Mouse (Mus musculus): Measurements from ENCODE around the gene Gm10382. TPM values are rescaled to one million over a fixed set of nuclear protein-coding genes. Genes with fewer than 3 reads are reported as not detected.

Gene Gm10382
- 0.21 and 0.67 TPM in 2 replicates for polyA plus RNA-seq (2015; fragmentation: Nextera tagmentation; extraction: Ambion mirVana)

DNA sequence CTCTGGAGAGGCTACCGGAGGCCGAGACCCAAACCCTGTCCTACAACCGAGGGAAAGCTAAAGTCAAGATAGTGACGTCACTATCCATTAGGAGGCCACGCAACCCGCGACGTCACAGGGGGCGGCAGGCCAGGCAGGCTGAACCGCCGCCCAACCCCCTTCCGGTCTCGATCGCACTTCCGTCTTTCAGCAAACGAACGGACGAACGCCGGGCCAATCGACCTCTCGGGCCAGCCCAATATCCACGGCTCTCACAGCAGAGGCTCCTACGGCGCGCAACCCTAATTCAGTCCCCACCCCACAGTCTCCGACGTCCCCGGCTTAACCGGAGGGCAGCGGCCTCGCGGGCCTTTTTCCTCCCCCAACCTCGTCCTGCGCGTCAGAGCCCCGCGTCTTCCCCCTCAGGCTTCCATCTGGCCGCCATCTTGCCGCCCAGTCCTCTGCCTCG, at the start of gene Gm10382:
Gene Gm10382, plus strand, starts transcription at position 192 of the 448 bp plus-strand sequence.
- H3K4me1 ChIP-seq, result peaks cover 14% of the 10 kb centered on the region
- peak within 1 kb of the TSS; percentile 100 for H3K4me3 ChIP-seq (replicated peaks)
- ATAC-seq (ENCODE audit: insufficient read depth, low FRiP score, low read depth), result peak; percentile 12; the same call in 1 of the 2 replicates
- peak within 1 kb of the TSS; percentile 89 for H3K4me2 ChIP-seq
- H3K36me3 ChIP-seq, result peaks cover 12% of the 10 kb centered on the region
- H3K9ac ChIP-seq, result peak within 1 kb of the TSS; percentile 99
- H3K9me3 ChIP-seq, result no peaks in the 10 kb centered on the region
- H3K27me3 ChIP-seq (replicated peaks), result no peaks in the 10 kb centered on the region
- H3K27ac ChIP-seq, result peak within 1 kb of the TSS; percentile 99
- under 1% methylated on average over 41 of the region's 41 CpGs for WGBS

DNA sequence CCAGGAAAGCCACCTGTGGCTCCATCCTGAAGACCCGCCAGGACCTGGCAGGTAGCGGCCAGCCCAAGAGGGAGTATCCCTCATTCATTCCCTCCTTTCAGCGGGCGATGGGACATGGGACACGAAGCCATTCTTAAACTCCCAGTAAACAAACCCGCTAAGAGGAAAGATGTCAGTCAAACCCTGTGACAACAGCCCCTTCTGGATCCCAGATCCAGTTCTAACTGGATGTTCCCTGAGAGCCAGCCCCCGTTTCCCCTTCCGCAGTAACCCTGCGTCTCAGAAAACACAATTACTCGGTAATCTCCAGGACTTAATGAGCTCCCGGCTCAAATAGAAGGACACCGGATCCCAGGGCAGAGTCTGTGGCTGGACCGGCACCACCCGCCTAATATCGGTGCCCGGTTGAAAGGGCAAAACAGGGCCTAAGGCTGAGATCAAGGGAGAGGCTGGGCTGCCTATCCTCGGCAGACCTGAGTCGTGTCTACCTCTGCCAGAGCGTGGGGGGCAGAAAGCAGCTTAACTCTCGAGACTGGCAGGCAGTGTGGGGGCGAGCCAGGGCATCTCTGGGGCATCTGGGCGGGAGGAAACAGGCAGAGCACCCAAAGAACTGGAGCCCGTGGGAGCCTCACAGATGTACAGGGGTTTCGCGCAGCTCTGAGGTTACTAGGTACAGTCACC, 49.1 kb upstream of the Gm10382 start:
- Histone ChIP-seq H3K36me3 (no peaks in the 10 kb centered on the region), H3K4me2 (peak overlapping the region; percentile 80), H3K9ac (peak overlapping the region; percentile 73), H3K4me1 (peaks cover 30% of the 10 kb centered on the region), H3K9me3 (no peaks in the 10 kb centered on the region), H3K27me3 (replicated peaks) (no peaks in the 10 kb centered on the region), H3K27ac (peak overlapping the region; percentile 59; the same call in 1 of the 2 replicates), H3K4me3 (replicated peaks) (peak overlapping the region; percentile 94)
- 7% methylated on average over 25 of the region's 25 CpGs for WGBS
- 0 out of 2 replicates have a peak, but pooled peaks have one; percentile 5 for ATAC-seq (ENCODE audit: insufficient read depth, low FRiP score, low read depth)

DNA sequence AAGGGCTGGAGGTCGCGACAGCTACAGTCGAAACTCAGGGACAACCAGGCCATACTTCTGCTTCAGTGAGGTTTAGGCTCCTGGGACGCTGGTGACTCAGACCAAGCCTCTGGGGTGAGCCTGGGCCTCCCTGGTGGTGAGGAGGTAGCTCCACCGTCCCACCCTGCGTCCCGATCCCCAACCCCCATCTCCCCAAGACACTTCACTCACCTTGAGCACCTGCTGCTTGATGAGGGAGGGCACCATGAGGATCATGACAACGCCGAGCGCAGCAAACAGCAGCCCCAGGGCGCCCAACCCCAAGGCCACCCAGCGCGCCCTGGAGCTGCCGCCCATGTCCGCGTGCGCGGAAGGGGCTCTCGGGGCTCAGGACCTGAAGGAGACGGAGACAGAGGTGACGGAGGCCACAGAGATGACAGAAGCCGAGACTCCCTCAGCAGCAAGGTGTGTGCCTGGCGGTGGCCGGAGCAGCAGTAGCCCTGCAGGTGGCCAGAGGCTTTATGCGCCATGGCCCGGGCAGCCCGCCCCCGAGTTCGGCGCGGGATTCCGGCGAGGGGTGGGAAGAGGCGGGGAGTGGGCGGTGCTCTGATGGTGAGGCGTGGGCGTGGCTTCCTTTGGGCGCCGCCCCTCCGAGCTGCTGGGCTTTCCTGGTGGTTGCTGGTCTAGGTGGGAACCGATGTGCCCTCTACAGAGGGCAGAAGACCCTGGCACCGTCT, 48.4 kb upstream of the Gm10382 start, which contains the start of gene Scarb1:
Gene Scarb1, minus strand, starts transcription at position 548 of the 716 bp plus-strand sequence.
- Histone ChIP-seq H3K27me3 (replicated peaks) (no peaks in the 10 kb centered on the region), H3K9me3 (no peaks in the 10 kb centered on the region), H3K27ac (peak within 1 kb of the TSS; percentile 59; the same call in 1 of the 2 replicates), H3K4me3 (replicated peaks) (peak within 1 kb of the TSS; percentile 94), H3K36me3 (no peaks in the 10 kb centered on the region), H3K9ac (peak within 1 kb of the TSS; percentile 73), H3K4me1 (peaks cover 30% of the 10 kb centered on the region), H3K4me2 (peak within 1 kb of the TSS; percentile 80)
- WGBS, result under 1% methylated on average over 42 of the region's 42 CpGs
- ATAC-seq (ENCODE audit: insufficient read depth, low FRiP score, low read depth), result peak; percentile 84

DNA sequence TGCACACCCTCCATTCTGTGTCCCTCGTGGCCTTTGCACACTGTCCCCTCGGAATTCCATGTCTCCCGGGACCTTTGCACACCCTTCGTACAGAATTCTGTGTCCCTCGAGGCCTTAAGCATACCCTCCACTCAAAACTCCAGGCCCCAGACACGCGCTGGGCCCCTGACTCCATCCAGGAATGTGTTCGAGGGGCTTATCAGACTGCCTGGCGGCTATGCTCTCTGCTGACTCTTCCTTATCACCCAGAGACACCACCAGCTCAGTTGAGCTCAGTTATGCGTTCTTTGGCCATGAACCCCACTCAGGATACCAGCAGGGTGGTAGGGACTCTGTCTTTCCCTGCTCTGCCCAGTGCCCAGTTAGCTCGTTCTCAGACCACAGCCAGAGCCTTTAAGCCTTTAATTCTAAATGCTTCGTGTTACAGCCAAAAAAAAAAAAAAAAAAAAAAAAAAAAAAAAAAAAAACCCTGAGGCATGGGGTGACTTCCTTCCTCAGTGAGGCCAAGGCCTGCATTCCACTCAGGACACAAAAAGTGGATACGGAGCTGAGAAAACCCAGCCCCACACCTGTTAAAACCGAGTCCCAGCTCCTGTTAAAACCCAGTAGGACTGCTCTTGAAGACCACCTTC, 47.5 kb upstream of the Gm10382 start:
- Histone ChIP-seq H3K4me1 (peaks cover 30% of the 10 kb centered on the region), H3K4me3 (replicated peaks) (peak overlapping the region; percentile 94), H3K36me3 (no peaks in the 10 kb centered on the region), H3K9me3 (no peaks in the 10 kb centered on the region), H3K27ac (no peak overlapping the region), H3K4me2 (peak overlapping the region; percentile 80), H3K9ac (peak overlapping the region; percentile 9; the same call in 1 of the 2 replicates), H3K27me3 (replicated peaks) (no peaks in the 10 kb centered on the region)
- 44% methylated on average over 14 of the region's 14 CpGs for WGBS
- ATAC-seq (ENCODE audit: insufficient read depth, low FRiP score, low read depth), result peak; percentile 53

DNA sequence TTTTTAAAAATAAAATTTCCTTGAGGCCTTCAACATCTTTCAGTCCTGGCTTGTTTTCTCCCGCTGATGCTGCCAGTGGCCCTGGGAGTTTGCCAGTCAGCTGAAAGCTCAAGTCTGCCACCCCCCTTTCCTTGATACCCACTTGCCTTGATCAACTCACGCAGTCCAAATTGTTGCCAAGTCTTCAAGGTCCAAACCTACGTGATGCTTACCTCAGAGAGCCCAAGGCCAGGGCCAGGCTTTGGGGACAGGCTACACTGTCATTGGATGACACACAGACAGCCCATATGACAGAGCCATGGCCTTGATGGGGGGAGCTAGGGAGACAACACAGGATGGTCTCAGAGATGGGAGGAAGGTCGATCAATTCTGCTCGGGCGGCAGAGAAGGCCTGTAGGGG, 44.8 kb upstream of the Gm10382 start:
- no peaks in the 10 kb centered on the region for H3K9me3 ChIP-seq
- no peak overlapping the region for H3K9ac ChIP-seq
- ATAC-seq (ENCODE audit: insufficient read depth, low FRiP score, low read depth), result no peak
- WGBS, result 87% methylated on average over 6 of the region's 6 CpGs
- H3K27me3 ChIP-seq (replicated peaks), result no peaks in the 10 kb centered on the region
- peaks cover 17% of the 10 kb centered on the region for H3K4me1 ChIP-seq
- H3K36me3 ChIP-seq, result no peaks in the 10 kb centered on the region
- H3K4me3 ChIP-seq (replicated peaks), result no peak overlapping the region
- no peak overlapping the region for H3K27ac ChIP-seq
- H3K4me2 ChIP-seq, result no peak overlapping the region

DNA sequence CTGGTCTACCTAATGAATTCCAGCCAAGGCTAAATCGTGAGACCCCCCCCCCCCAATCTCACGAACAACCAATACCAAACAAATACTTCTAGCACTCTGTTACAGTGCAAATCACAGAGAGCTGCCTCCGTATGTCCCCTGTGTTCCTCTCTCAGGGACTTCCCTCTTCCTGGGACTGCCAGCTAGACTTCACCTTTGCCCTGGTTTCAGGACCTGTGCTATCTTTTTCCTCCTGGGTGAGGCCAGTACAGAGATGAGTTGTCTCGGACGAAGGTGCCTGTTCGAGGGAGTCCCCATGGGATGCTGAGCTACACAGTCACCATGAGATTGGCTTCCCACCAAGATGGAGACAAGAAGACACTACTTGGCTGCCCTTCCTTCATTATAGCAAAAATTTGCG, 41.1 kb upstream of the Gm10382 start:
- no peak overlapping the region for H3K4me3 ChIP-seq (replicated peaks)
- no peaks in the 10 kb centered on the region for H3K27me3 ChIP-seq (replicated peaks)
- H3K9me3 ChIP-seq, result no peaks in the 10 kb centered on the region
- WGBS, result 71% methylated on average over 7 of the region's 7 CpGs
- H3K4me2 ChIP-seq, result no peak overlapping the region
- no peaks in the 10 kb centered on the region for H3K36me3 ChIP-seq
- H3K27ac ChIP-seq, result no peak overlapping the region
- no peaks in the 10 kb centered on the region for H3K4me1 ChIP-seq
- no peak overlapping the region for H3K9ac ChIP-seq
- no peak for ATAC-seq (ENCODE audit: insufficient read depth, low FRiP score, low read depth)

DNA sequence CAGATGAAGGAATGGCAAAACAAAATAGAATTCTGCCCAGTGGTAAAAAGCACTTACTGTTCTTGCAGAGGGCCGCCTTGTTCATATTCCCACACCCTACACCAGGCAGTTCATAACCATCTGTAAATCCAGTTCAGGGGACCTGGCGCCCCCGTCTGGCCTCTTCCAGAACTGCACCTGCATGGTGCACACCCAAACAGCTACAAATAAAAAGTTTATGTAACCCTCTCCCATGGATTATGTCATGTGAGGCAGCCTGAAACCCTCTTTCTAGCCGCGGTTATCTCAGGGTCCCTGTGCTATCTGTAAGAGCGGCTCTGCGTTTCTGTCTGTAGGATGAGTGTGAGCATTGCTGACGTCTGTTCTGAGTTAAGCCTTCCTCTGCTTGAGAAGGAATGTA, 40.6 kb upstream of the Gm10382 start:
- no peak overlapping the region for H3K4me2 ChIP-seq
- no peak for ATAC-seq (ENCODE audit: insufficient read depth, low FRiP score, low read depth)
- H3K36me3 ChIP-seq, result no peaks in the 10 kb centered on the region
- no peak overlapping the region for H3K9ac ChIP-seq
- H3K9me3 ChIP-seq, result no peaks in the 10 kb centered on the region
- H3K4me1 ChIP-seq, result no peaks in the 10 kb centered on the region
- no peak overlapping the region for H3K27ac ChIP-seq
- H3K4me3 ChIP-seq (replicated peaks), result no peak overlapping the region
- 39% methylated on average over 8 of the region's 8 CpGs for WGBS
- no peaks in the 10 kb centered on the region for H3K27me3 ChIP-seq (replicated peaks)

DNA sequence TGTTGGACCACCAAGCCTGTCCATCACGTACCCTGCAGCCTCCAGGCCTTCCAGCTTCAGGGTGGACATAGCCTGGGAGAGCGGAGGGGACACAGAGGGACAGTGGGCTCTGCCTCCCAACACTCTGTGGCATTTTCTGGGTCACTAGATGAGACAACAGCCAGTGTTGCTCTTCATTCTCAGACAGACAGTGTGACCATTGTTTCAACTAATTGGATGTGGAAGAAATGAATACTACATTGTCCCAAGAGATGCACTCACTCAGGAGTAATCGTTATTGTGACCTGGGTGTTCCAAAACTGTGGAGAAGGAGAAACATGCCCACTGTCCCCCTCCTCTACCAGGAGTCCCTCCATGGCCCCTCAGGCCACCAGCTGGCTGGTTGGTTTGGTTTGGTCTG, 39.7 kb upstream of the Gm10382 start:
- 72% methylated on average over 3 of the region's 3 CpGs for WGBS
- no peaks in the 10 kb centered on the region for H3K36me3 ChIP-seq

DNA sequence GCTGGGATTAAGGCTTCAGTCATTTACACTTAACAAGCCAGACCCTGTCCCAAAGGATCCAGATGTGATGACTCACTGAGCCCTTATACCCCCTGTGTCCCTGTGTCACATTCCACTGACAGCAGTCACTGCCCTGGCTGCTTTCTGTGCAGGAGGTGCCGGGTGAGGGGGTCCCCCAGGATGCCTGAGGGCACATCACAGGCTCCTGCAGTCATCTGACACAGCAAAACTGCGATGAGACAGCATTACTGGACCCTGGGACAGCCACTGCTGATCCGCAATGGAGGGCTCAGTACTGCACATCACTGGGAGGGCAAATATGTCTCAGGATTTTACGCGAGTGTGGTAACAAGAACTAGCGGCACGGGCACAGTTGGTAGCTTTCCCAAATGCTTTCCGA, 38.1 kb upstream of the Gm10382 start:
- no peak overlapping the region for H3K27ac ChIP-seq
- no peaks in the 10 kb centered on the region for H3K9me3 ChIP-seq
- H3K9ac ChIP-seq, result no peak overlapping the region
- no peaks in the 10 kb centered on the region for H3K36me3 ChIP-seq
- no peak for ATAC-seq (ENCODE audit: insufficient read depth, low FRiP score, low read depth)
- H3K4me3 ChIP-seq (replicated peaks), result no peak overlapping the region
- 81% methylated on average over 8 of the region's 8 CpGs for WGBS
- H3K4me1 ChIP-seq, result 0 out of 2 replicates have a peak, but pooled peaks cover 3% of the 10 kb centered on the region
- H3K4me2 ChIP-seq, result no peak overlapping the region
- H3K27me3 ChIP-seq (replicated peaks), result no peaks in the 10 kb centered on the region

More for the DNA sequence above, 39.7 kb upstream of the Gm10382 start:
- no peaks in the 10 kb centered on the region for H3K4me1 ChIP-seq
- no peaks in the 10 kb centered on the region for H3K9me3 ChIP-seq
- no peak for ATAC-seq (ENCODE audit: insufficient read depth, low FRiP score, low read depth)
- H3K27me3 ChIP-seq (replicated peaks), result no peaks in the 10 kb centered on the region
- H3K4me3 ChIP-seq (replicated peaks), result no peak overlapping the region
- H3K9ac ChIP-seq, result no peak overlapping the region
- H3K27ac ChIP-seq, result no peak overlapping the region
- no peak overlapping the region for H3K4me2 ChIP-seq

DNA sequence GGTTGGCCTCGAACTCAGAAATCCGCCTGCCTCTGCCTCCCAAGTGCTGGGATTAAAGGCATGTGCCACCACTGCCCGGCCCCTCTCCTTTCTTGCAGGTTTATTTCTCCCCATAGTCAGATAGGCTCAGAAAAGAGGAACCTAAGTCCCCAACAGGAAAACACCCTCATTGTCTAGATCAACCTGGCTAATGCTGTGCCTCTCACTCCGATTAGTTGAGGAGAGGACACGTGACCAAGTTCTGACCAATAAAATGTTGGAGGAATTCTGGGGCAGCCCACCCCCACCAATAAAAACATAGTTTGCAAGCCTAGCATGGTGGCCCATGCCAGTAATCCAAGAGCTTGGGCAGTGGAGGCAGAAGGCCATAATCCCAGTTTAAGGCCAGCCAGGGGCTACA, 37.2 kb upstream of the Gm10382 start:
- Histone ChIP-seq H3K4me1 (0 out of 2 replicates have a peak, but pooled peaks cover 3% of the 10 kb centered on the region), H3K4me3 (replicated peaks) (no peak overlapping the region), H3K27ac (no peak overlapping the region), H3K9me3 (no peaks in the 10 kb centered on the region), H3K9ac (no peak overlapping the region), H3K36me3 (no peaks in the 10 kb centered on the region), H3K4me2 (no peak overlapping the region), H3K27me3 (replicated peaks) (no peaks in the 10 kb centered on the region)
- no peak for ATAC-seq (ENCODE audit: insufficient read depth, low FRiP score, low read depth)
- 81% methylated on average over 5 of the region's 5 CpGs for WGBS

DNA sequence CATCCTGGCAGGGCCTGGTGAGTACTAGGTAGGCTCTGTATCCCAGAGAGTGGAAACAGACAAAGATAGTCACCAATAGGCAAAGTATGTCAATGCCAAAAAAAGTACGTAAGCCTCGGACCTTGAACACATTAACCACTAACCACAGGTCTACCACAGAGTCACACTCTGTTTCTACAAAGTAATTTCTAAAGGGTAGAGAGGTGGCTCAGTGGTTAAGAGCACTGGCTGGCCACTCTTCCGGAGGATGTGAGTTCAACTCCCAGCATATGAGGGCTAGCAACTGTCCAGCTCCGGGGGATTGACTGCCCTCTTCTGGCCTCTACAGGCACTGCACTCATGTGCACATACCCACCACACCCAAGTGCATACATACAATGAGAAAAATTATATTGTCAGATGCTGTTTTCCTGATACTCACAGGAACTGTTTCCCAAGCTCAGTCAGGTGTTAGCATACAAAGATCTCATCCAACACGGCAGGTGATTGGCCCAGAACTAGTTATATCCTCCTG, 36.3 kb upstream of the Gm10382 start:
- Histone ChIP-seq H3K27me3 (replicated peaks) (no peaks in the 10 kb centered on the region), H3K27ac (no peak overlapping the region), H3K9me3 (no peaks in the 10 kb centered on the region), H3K4me1 (0 out of 2 replicates have a peak, but pooled peaks cover 3% of the 10 kb centered on the region), H3K4me3 (replicated peaks) (no peak overlapping the region), H3K4me2 (no peak overlapping the region), H3K36me3 (no peaks in the 10 kb centered on the region), H3K9ac (no peak overlapping the region)
- no peak for ATAC-seq (ENCODE audit: insufficient read depth, low FRiP score, low read depth)
- 93% methylated on average over 5 of the region's 5 CpGs for WGBS
